Mouse (Mus musculus) heart, adult 8-10 months (tissue): Measurements from ENCODE around the gene Stx2. TPM values are rescaled to one million over a fixed set of nuclear protein-coding genes. Genes with fewer than 3 reads are reported as not detected.
A peak's percentile ranks its signal among the peaks of the same experiment; 100 is the strongest.

Experiments used
- DNase-seq: peaks from one replicate; pipeline ENCODE4 v3.0.0; 2022; ENCODE audit warnings: low spot score
- total RNA-seq, 4 experiments: library from RNA; stranded (reverse); gene quantifications; 2 replicates each; pipeline ENCODE4 v1.2.4; 2022

Stx2 gene
- total RNA-seq, 4 experiments from 2014 or later: 10.0 to 15.5 (median 12.4) TPM

GRCm38 (mm10) chr5:128953278-128954070 lies 54.9 kb downstream of the Stx2 start, which contains the start of gene Rimbp2:
Rimbp2 (minus strand) TSS chr5:128953486.
- DNase-seq: no peak

- no peak for DNase-seq
Measured at GRCm38 (mm10) chr5:128952291-128953195, 55.8 kb downstream of the Stx2 start.

- no peak for DNase-seq
Measured at GRCm38 (mm10) chr5:128951472-128951871, 56.9 kb downstream of the Stx2 start.

GRCm38 (mm10) chr5:128947093-128947492 lies 61.3 kb downstream of the Stx2 start:
- no peak for DNase-seq

- no peak for DNase-seq
Measured at GRCm38 (mm10) chr5:128940436-128940835, 67.9 kb downstream of the Stx2 start.

GRCm38 (mm10) chr5:128935359-128935899 lies 72.9 kb downstream of the Stx2 start:
- peak; percentile 54 for DNase-seq

Other genes starting within 250 kb of the Stx2 start
- under 1 TPM in 1 of 4 experiments, not detected in 3; 0.09 TPM for gene Rimbp2, start 55.1 kb downstream of the Stx2 start, total RNA-seq
- gene Ran, start 11.5 kb upstream of the Stx2 start, total RNA-seq: 100 to 1,000 TPM in 2 of 4 experiments, 10 to 100 TPM in 2; 97.6 to 107 (median 102) TPM
- 1 to 10 TPM; 3.3 to 4.8 (median 4.1) TPM for gene Adgrd1, start 88.2 kb upstream of the Stx2 start, total RNA-seq